Mouse (Mus musculus): Measurements from ENCODE around the gene Vps35l.
A peak's percentile ranks its signal among the peaks of the same experiment; 100 is the strongest.

Vps35l gene

GRCm38 (mm10) chr7:118738730-118739129, 1.3 kb upstream of the Vps35l start:
- DNase-seq (ENCODE audit: low spot score in 2 of 2), result no peak

- peak; percentile 92 to 99 for DNase-seq (ENCODE audit: low spot score in 2 of 2)
These were observed 709 bp downstream of the Vps35l start for GRCm38 (mm10) chr7:118740532-118741338.

- no peak for DNase-seq (ENCODE audit: low spot score in 2 of 2)
These were observed 2.3 kb downstream of the Vps35l start for GRCm38 (mm10) chr7:118742278-118742677.

GRCm38 (mm10) chr7:118744766-118745165, 4.7 kb downstream of the Vps35l start:
- no peak for DNase-seq (ENCODE audit: low spot score in 2 of 2)

GRCm38 (mm10) chr7:118747891-118748672, 8.1 kb downstream of the Vps35l start:
- no peak for DNase-seq (ENCODE audit: low spot score in 2 of 2)

GRCm38 (mm10) chr7:118749706-118750105, 9.7 kb downstream of the Vps35l start:
- no peak for DNase-seq (ENCODE audit: low spot score in 2 of 2)

- DNase-seq (ENCODE audit: low spot score in 2 of 2), result no peak
These were observed 11.6 kb downstream of the Vps35l start for GRCm38 (mm10) chr7:118751625-118752024.

GRCm38 (mm10) chr7:118755756-118756155, 15.7 kb downstream of the Vps35l start:
- no peak for DNase-seq (ENCODE audit: low spot score in 2 of 2)

GRCm38 (mm10) chr7:118756490-118757265, 16.7 kb downstream of the Vps35l start:
- DNase-seq (ENCODE audit: low spot score in 2 of 2), result no peak

GRCm38 (mm10) chr7:118758369-118758768, 18.3 kb downstream of the Vps35l start:
- no peak for DNase-seq (ENCODE audit: low spot score in 2 of 2)

GRCm38 (mm10) chr7:118759372-118759771, 19.3 kb downstream of the Vps35l start:
- no peak for DNase-seq (ENCODE audit: low spot score in 2 of 2)

GRCm38 (mm10) chr7:118763939-118764338, 23.9 kb downstream of the Vps35l start:
- no peak for DNase-seq (ENCODE audit: low spot score in 2 of 2)

- DNase-seq (ENCODE audit: low spot score in 2 of 2), result no peak
These were observed 24.7 kb downstream of the Vps35l start for GRCm38 (mm10) chr7:118764725-118765124.

- no peak for DNase-seq (ENCODE audit: low spot score in 2 of 2)
These were observed 25.6 kb downstream of the Vps35l start for GRCm38 (mm10) chr7:118765604-118766003.

GRCm38 (mm10) chr7:118766119-118766833, 26.2 kb downstream of the Vps35l start:
- DNase-seq (ENCODE audit: low spot score in 2 of 2), result no peak

GRCm38 (mm10) chr7:118766834-118767224, 26.8 kb downstream of the Vps35l start:
- no peak for DNase-seq (ENCODE audit: low spot score in 2 of 2)

- no peak for DNase-seq (ENCODE audit: low spot score in 2 of 2)
These were observed 29.2 kb downstream of the Vps35l start for GRCm38 (mm10) chr7:118769208-118769607.

- no peak for DNase-seq (ENCODE audit: low spot score in 2 of 2)
These were observed 29.6 kb downstream of the Vps35l start for GRCm38 (mm10) chr7:118769655-118770054.

GRCm38 (mm10) chr7:118773027-118773426, 33.0 kb downstream of the Vps35l start:
- no peak for DNase-seq (ENCODE audit: low spot score in 2 of 2)

- DNase-seq (ENCODE audit: low spot score in 2 of 2), result no peak
These were observed 36.0 kb downstream of the Vps35l start for GRCm38 (mm10) chr7:118775991-118776390.

- no peak for DNase-seq (ENCODE audit: low spot score in 2 of 2)
These were observed 36.5 kb downstream of the Vps35l start for GRCm38 (mm10) chr7:118776491-118776890.
